Mouse (Mus musculus) frontal cortex, adult 2 months (tissue): ENCODE data around the gene Pla2g15. TPM values are rescaled to one million over a fixed set of nuclear protein-coding genes. Genes with fewer than 3 reads are reported as not detected.
A peak's percentile ranks its signal among the peaks of the same experiment; 100 is the strongest.

ENCODE experiments used
- DNase-seq, 2 experiments: peaks; one replicate each; pipeline ENCODE4 v3.0.0; 2022; ENCODE audit warnings: low spot score in 1 of 2; ENCODE audit errors: extremely low spot score in 1 of 2
- polyA plus RNA-seq: library from polyadenylated mRNA; depleted of rRNA; stranded (reverse); fragments of >200 nt; gene quantifications from 2 replicates; pipeline ENCODE4 v1.2.3, GENCODE M21; 2012

Gene Pla2g15
- polyA plus RNA-seq, 1 experiment = 17.6 TPM

DNA sequence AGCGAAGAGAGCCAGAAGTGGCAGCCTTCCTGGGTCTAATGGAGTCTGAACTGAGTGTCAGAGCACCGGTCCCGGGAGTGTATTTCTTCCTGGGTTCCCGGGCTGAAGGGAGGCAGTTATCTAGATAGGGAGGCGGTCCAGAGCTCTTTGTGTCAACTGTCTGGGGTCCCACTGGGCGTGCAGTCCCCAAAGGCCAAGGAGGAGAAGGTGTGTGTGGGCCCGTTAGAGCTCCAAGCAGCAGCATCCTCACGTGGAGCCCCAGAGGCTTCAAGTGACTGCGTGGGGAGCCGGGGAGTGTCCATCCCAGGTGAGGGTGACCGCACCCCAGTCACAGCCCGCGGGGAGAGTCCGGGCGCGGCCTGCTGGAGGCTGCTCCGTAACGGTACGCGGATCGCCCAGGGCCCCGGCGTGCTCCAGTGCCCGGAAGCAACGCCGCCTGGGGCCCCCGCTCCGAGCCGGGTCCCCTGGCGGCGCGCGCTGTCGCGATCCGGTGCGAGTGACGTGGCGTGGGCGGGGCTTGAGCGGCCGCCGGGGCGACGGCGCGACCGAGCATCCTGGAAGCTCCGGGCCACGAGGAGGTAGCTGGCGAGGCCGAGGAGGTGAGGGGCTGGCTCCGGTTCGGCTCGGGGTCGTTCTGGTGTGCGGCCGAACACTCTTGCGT is 18.3 kb downstream of the Pla2g15 start, which contains the start of gene Slc7a6:
TSS of gene Slc7a6 (plus strand) at position 502 of the 661 bp plus-strand sequence.
- DNase-seq = peak; percentile 55 to 90

DNA sequence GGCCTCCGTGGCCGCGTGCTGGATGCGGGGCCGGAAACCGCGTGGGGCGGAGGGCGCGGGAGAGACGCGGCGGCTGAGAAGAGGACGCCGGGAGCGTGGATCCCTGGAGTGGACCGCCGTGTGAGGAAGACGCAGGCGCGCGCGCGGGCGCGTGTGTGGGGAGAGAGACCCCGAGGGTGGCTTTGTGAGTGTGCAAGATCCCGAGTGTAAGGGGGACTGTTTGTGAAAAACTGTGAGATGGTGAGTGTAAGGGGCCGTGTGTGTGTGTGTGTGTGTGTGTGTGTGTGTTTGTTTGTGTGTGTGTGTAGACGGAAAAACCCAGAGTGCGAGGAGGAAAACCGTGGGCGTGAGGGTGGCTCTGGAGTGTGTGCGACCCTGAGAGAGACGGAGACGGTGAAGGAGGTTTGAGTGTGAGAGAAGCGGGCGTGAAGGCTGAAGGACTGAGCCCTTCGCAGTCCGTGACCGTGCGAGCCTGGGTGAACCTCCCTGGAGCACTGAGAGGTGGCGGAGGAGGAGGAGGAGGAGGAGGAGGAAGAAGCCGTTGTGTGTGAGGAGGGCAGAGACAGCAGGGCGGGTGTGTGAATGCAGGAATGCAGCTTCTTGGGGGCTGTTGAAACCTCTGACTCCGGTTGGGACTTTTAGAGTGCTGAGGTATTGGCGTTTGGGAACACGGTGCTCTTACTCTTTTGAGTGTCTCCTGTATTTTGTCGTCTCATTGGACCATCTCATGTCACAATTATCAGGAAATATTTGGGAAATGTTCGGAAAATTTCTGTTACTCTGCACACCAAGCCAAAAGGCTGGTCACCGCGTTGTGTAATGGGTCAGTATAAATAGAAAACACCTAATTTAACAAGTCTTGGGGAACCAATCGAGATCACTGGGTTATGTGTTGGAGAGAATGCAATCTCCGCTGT is 19.1 kb downstream of the Pla2g15 start:
- peak in 1 of 2 experiments; percentile 40 for DNase-seq

DNA sequence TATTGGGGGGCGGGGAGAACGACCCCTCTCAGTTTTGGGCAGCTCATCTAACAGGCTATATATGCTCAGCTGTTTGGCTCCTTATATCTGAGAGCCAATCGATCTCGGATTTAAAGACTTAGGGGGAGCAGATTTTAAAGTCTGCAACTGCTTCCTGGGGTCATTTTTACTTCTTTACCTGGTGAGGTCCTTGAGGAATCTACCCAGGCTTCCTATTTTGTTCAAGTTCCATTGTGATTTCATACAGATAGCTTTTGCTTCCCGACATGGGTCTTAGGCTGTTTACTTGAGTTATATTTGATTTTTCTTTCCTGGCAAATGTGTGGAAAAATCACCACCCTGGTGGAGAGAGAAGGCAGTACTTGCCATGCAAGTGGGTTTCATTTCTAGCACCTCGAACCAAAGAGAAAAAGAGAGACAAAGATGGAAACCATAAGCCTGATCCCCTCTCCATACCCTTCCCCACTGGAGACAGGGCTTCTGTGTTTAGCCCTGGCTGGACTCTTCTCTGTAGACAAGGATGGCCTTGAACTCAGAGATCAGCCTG is 19.8 kb downstream of the Pla2g15 start:
- DNase-seq = no peak

DNA sequence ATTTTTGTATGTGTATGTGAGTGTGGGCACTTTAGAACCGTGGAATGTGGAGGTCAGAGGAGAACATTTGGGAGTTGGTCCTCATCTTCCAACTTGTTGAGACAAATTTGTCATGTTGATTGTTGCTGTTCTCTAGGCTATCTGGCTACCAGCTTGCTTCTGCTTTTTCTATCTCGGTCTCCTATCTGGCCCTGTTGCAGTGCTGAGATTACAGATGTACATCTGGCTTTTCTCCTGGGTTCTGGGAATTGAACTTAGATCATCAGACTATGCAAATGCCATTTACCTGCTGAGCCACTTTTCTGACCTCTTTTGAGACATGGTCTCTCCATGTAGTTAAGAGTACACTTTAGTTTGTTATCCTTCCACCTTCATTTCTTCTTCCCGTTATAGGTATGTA is 23.4 kb downstream of the Pla2g15 start:
- DNase-seq = no peak

DNA sequence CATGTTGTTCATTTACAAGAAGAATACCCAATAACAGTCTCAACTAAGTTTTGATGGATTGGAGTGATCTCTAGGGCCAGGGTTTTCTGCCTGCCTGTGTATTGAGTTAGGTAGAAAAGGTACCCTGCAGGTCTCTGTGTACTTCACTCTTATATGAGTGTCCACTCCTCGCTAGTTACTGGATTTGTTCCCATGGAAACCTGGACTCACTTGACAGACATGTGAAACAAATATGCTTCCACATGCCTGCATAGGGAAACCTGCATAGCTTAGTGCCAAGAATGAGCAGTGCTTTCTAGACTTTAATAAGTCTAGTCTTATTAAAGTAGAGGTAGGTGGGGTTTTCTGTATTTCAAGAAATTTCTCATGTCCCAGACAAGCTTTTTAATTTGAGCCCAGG is 26.7 kb downstream of the Pla2g15 start:
- no peak for DNase-seq

DNA sequence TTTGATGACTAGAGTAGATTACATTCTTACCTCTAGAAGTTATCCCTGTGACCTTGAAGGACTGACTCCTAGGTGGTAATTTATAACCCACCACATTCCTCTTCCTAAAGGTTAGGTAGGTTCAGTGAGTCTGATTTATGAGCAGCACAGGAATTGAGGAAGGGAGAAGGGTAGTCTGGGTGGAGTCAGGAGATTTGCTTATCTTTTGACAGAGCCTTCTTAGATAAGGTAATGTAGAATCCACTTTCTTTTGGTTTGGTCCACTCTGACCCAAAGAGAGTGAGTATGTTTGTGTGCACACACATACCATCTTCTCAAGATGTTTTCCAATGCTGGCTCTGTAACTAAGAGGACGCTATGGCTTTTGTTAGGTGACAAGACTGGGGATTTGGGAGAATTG is 27.4 kb downstream of the Pla2g15 start:
- no peak for DNase-seq

DNA sequence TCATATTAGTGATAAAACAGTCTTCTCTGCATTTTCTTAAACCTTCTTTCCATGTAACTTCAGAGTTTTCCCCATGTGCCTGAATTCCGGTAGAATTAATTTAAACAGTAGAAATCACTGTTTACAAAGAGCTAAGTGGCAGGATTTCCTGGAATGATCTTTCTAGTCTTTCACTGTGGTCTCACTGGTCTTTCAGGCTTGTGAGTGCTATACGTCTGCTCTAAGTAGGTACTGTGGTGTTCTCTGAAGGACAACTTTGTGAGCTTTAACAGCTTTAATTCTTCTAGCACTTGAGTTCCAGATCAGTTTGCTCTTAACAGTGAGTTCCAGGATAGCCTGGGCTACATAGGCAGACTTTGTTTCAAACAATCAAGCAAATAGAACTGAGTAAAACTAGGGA is 28.2 kb downstream of the Pla2g15 start:
- DNase-seq = no peak

DNA sequence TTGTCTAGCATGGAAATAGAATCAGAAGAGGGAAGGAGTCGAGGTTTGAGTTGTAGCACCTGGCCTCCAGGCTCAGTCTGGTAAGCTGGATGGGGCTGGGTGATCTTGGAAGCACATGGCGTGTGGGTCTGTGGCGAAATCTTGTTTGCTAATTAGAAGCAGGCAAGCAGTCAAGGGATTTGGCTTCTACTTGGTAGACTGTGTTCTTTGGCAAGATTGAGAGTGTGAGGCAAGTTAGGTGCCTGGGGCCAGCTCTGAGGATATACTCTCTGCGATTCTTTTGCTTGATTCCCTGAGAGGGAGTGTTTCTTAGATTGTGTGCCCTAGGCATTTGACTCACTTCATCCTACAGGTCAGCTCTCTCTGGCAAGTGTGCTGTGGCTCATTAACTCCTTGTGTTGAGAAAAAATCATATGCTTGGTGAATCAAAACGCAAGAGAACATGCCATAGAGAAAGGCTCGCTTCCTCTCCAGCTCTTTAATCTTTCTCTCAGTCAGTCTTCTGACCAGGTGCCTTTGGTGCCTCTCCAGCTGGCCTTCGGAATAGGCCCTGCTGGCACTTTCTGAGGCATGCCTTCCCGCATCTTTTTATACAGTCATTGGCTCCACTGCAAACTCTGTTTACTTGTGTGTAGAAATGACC is 35.5 kb downstream of the Pla2g15 start:
- no peak for DNase-seq

DNA sequence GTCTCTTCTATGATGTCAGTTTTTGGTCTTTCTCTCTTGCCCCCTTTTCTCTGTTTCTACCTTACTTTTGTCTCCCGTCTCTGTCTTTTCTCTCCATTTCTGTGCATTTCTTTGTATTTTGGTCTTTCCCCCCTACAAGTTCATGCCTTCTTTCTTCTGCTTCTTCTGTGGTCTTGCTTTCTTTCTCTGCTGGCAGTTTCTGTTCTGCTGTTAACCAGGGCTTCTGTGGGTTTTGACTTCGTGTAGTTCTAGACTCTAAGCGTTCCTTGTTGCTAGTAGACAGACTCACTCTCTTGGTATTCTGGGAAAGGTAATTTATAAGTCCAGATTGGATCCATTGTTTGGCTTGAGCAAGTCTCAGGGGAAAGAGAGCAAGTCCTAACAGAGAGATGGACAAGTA is 36.2 kb downstream of the Pla2g15 start:
- DNase-seq = no peak

DNA sequence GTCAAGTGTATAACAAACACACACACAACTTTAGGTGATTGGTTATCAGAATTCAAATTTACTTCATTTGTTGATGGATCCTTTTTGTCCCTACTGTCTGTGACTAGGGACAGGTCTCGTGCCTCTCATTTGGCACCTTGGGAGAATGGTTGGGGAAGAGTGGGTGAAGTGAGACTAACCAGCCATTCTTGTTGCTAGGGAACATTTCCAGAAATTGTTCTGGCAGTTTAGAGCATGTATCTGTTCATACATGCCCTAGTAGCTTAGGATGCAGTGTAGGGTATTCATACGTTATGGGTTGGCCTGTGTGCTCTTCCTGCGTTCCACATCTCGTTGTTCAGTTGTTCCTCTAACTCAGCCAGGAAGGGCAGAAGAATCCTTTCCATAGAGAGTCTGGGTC is 39.0 kb downstream of the Pla2g15 start:
- DNase-seq = no peak

DNA sequence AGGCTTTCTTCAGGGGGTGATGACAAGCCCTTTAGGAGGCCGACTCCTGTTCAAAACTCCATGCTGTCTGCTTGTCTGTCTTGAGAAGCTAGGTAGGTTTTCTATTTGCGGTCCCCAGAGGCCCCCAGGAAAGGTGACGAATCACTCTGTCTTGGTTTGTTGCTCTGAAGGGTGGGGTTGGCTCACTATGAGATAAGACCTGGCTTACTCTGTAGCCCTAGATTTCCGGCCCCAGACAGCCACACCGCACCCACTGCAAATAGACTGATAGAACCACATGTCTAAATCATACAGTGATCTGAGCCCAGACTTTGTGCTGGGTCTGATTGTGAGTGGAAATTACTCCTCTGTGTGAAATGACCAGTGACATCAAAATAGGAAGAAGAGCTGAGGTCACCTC is 41.4 kb downstream of the Pla2g15 start:
- DNase-seq = no peak

DNA sequence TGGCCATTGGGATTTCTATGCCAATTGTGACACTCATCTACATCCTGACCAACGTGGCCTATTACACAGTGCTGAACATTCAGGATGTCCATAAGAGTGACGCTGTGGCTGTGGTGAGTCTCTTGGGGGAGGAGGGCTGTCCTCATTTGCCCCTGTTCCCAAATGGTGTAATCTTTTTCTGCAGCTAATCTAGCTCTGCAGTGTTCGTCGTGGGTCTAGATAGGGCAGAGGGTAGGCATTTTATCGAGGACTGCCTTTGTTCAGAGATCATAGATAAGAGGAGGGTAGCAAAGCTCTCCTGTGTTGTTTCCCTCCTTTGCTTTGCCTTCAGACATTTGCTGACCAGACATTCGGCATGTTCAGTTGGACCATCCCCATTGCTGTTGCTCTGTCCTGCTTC is 43.0 kb downstream of the Pla2g15 start:
- no peak for DNase-seq

DNA sequence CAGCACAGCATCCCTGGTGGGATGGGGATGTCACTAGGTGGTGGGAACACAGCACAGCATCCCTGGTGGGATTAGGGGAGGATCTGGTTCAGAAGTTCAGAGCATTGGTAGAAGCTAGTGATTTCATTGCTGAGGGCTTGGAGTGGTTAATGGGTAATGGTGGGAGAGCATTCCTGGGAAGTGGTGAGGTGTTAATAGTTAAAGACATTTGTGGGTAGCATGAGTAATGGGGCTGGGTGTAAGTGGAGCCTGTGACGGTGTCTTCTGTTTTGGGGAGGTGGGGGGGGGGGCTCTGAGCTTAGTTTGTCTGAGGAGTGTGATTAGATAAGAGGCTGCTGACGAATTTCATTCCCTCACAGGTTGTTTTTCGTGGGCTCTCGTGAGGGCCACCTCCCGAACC is 43.9 kb downstream of the Pla2g15 start:
- no peak for DNase-seq

DNA sequence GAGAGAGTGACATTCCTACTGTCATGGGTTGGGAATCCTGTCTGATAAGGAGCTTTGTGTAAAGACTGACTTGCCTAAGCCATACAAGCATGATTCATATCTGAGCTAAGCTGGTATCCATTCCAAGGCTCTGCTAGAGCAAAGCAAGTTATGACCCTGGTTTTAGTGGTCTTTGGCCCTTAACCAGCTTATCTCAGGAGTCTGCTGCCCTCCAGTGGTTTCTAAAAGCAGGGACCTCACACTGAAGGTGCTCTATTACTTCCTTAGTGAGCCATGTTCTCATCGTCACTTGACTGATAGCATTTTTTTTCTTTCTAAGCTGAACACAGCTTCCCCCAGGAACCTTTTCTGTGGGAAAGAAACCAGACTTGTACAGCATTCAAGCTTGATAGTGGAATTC is 48.5 kb downstream of the Pla2g15 start:
- DNase-seq = peak in 1 of 2 experiments; percentile 47

DNA sequence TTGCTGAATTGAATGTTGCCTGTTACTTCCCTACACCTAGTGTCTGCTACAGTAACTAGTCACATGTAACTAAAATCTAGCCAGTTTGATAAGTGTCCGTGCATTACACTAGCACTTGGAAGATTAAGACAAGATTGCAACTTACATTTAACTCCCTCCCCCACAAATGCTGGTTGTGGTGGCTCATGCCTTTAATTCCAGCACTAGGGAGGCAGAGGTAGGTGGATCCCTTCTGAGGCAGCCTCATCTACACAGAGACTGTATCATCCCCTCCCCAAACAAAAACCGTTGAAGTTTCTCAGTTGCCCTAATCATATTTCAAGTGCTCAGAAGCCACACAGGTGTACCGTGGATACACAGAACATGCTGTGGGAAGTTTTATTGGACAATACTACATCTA is 49.4 kb downstream of the Pla2g15 start:
- DNase-seq = peak in 1 of 2 experiments; percentile 30

DNA sequence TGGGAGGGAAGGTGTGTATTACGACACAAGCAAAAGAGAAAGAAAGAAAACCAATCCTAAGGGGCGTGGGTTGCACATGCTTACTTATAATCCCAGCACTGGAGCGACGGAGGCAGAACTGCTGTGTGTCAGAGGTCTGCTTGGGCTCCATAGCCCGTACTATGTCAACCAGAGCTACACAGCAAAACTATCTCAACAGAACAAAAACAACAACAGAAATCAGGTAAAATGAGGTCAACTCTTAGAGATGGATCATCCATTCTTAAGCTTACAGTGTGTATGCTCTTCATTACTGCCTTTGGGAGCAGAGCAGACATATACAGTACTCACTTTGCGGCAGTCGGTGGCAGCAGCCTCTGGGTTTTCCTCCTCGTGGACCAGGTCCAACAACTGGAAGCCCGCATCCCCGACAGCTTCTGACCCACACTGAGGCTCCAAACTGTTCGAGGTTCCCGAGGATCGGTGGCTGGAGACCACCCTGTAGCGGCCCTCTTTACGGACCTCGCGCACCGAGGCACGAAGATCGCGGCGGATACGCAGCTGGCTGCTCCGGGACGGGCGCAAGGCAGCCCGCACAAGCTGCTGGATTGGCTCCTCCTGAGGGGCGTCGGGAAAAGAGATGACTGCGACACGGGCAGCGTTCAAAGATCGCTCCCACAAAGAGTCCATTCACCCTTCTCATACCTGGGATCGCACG is 60.0 kb downstream of the Pla2g15 start:
- DNase-seq = peak in 1 of 2 experiments; percentile 31

DNA sequence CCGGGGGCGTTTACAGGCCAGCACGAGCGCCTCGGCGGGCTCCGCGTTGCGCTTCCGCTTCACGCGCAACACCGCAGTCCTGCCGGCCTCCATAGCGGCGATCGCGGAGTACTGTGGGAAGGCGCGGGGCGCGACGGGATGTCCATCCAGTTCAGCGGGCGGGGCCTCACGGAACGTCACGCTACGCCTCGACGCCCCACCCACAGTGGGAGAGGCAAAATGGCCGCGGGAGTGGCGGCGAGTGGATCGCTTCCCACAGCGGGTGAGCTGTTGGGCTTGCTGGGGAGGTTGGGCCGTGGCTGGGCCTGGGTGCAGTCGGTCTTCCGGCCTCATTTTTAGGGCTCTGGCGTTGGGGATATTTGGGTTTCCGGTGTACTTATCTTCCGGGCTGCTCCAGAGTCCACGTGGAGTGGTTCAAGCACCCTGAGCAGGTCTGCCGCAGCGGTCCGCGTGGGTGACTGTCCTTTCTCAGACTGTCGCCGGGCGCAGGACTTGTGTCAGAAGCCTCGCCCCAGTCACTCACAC is 60.7 kb downstream of the Pla2g15 start, which contains the start of the genes Slc7a6os and Prmt7:
TSS of gene Slc7a6os (minus strand) at position 115 of the 525 bp plus-strand sequence.
TSS of gene Prmt7 (plus strand) at position 116 of the 525 bp plus-strand sequence.
- peak; percentile 91 to 97 for DNase-seq

DNA sequence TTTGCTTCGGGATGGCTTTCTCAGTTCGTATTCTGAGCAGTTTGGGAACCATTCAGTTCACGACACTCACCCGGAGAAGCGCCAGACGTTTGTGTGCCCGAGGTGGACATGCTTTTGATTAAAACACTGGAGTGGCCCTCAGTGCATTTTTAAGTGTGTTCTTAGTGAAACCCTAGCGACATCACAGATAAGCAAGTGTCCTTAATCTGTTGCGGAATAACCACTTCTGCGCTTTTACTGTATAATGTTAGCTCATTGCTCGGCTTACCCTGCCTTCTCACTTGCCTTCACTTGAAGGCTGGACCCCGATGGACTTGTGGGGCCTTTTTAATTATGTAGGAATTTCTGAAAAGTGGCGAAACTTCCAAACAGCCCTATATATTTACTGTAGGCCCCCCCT is 61.2 kb downstream of the Pla2g15 start:
- no peak for DNase-seq

DNA sequence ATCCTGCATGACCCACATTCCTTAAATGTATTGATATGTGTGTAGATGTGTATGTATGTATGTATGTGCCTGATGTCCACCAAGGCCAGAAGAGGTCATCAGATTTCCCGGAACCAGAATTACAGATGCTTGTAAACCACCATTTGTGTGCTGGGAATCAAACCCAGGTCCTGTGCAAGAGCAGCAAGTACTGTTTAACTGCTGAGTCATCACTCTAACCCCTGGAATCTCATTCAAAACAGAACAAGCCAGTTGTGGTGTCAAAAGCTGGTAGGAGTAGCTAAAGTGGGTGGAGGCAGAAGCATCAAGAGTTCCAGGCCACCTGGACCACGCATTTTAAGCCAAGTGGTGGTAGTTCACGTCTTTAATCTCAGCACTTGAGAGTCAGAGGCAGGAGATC is 63.8 kb downstream of the Pla2g15 start:
- DNase-seq = no peak
